Mouse (Mus musculus) heart, embryonic 14.5 days (tissue): ENCODE measurements around the gene Fbxw8. TPM values are rescaled to one million over a fixed set of nuclear protein-coding genes. Genes with fewer than 3 reads are reported as not detected.
A peak's percentile ranks its signal among the peaks of the same experiment; 100 is the strongest.

Source experiments
- ATAC-seq: fragments of 200-750 bp; cut with Nextera tagmentation; 2 replicates; pipeline ENCODE4 v1.8.0; 2017; ENCODE audit warnings: low read depth, moderate TSS enrichment; ENCODE audit not compliant: insufficient number of reproducible peaks, insufficient read depth, low FRiP score
- H3K27ac ChIP-seq, 2 experiments: fragments of 200-500 bp in 1 of 2; fragments of 300-500 bp in 1 of 2; sonication (generic) in 1 of 2; replicated peaks in 1 of 2; 2 replicates each; pipeline ENCODE4 v1.5.1; 2012 to 2014; ENCODE audit warnings: low read depth in 2 of 2, low read length in 2 of 2, control low read depth in 1 of 2, mild to moderate bottlenecking in 1 of 2, mixed read lengths in 1 of 2; ENCODE audit not compliant: control insufficient read depth in 1 of 2, insufficient read depth in 1 of 2
- H3K27me3 ChIP-seq: fragments of 300-500 bp; sonication (generic); 2 replicates; pipeline ENCODE4 v1.6.1; 2014; ENCODE audit warnings: mild to moderate bottlenecking, low read length, control low read depth; ENCODE audit not compliant: control insufficient read depth, insufficient read depth
- H3K36me3 ChIP-seq: fragments of 300-500 bp; sonication (generic); 2 replicates; pipeline ENCODE4 v1.6.1; 2014; ENCODE audit warnings: mild to moderate bottlenecking, control low read depth, low read length, mixed read lengths; ENCODE audit not compliant: control insufficient read depth, insufficient read depth
- H3K4me1 ChIP-seq, 2 experiments: fragments of 200-500 bp in 1 of 2; fragments of 300-500 bp in 1 of 2; sonication (generic) in 1 of 2; 2 replicates each; pipeline ENCODE4 v1.6.1; 2012 to 2014; ENCODE audit warnings: low read length in 2 of 2, control low read depth in 1 of 2, mixed read lengths in 1 of 2; ENCODE audit not compliant: control insufficient read depth in 2 of 2, insufficient read depth in 2 of 2
- H3K4me2 ChIP-seq: fragments of 300-500 bp; sonication (generic); 2 replicates; pipeline ENCODE4 v1.6.1; 2014; ENCODE audit warnings: mild to moderate bottlenecking, low read length
- H3K4me3 ChIP-seq, 2 experiments: fragments of 200-500 bp in 1 of 2; fragments of 300-500 bp in 1 of 2; sonication (generic) in 1 of 2; 2 replicates each; pipeline ENCODE4 v1.5.1; 2012 to 2014; ENCODE audit warnings: low read length in 2 of 2, mild to moderate bottlenecking in 2 of 2, control low read depth in 1 of 2, low read depth in 1 of 2, moderate library complexity in 1 of 2; ENCODE audit not compliant: control insufficient read depth in 1 of 2, insufficient read depth in 1 of 2
- H3K9ac ChIP-seq: fragments of 300-500 bp; sonication (generic); 2 replicates; pipeline ENCODE4 v1.6.1; 2014; ENCODE audit warnings: mild to moderate bottlenecking, low read length
- H3K9me3 ChIP-seq: fragments of 300-500 bp; sonication (generic); 2 replicates; pipeline ENCODE4 v1.6.1; 2016; ENCODE audit warnings: low read length, control low read depth; ENCODE audit not compliant: control insufficient read depth
- WGBS: fragments of 180-500 bp; shearing (Covaris S2); extraction: QIAGEN DNeasy Blood & Tissue Kit; methylation state at CpG from one replicate; pipeline ENCODE4 v1.1.7; 2014; 5-methylcytosine and 5-hydroxymethylcytosine counted together
- polyA plus RNA-seq: library from polyadenylated mRNA; unstranded; fragments of >200 nt; fragmentation: Nextera tagmentation; extraction: Ambion mirVana; gene quantifications from 2 replicates; pipeline ENCODE4 v1.2.1, GENCODE M21; 2014

The Fbxw8 gene
- polyA plus RNA-seq, 1 experiment from 2014 or later: 23.7 TPM

DNA sequence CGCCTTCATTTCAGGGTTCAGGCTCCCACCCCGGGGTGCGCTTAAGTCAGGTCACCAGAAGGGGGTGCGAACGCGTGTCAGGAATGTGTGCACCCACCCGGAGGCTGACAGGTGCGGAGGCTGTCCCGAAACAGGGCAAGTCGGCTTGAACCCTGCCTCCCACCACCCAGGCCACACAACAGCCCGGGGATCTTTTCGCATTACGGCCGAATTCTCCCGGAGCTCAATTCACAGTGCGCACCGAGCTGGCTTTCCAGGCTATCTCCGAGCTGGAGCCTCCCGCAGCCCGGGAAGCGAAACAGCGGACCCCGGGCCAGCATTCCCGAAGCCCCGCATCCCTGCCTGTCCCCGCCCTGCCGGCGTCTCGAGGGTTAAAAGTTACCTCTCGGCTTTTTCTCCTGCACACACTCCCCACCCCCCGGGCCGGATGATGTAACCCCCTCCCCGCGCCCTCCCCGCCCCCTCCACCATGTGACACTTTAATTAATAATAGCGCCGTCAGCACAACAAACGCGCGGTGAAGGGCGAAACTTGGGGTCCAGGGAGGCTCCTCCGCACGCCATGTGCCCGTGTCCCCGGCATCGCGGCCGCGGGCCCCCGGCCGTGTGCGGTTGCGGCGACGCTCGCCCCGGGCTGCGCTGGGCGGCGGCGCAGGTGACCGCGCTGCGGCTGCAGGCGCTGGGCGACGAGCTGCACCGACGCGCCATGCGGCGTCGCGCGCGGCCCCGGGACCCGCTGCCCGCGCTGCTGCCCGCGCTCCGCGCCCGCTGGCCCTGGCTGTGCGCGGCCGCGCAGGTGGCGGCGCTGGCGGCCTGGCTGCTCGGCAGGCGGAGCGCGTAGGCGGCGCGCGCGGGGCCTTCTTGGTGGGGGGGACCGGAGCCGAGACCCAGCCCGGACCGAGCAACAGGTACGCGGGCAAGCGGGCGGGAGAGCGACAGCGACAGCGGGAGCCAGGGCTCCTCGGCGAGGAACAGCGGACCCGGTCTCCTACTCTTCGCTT, 14.3 kb upstream of the Fbxw8 start:
- under 1% methylated on average over 107 of the region's 117 CpGs for WGBS
- H3K9me3 ChIP-seq: no peaks in the 10 kb centered on the region
- peak overlapping the region; percentile 49 to 60 for H3K4me3 ChIP-seq
- H3K27me3 ChIP-seq: peaks cover 76% of the 10 kb centered on the region
- H3K4me1 ChIP-seq: peaks cover 2 to 27% of the 10 kb centered on the region in 2 experiments
- ATAC-seq: no peak
- peak overlapping the region; percentile 64 for H3K9ac ChIP-seq
- H3K36me3 ChIP-seq: no peaks in the 10 kb centered on the region
- peak overlapping the region; percentile 98 for H3K4me2 ChIP-seq
- no peak overlapping the region for H3K27ac ChIP-seq

DNA sequence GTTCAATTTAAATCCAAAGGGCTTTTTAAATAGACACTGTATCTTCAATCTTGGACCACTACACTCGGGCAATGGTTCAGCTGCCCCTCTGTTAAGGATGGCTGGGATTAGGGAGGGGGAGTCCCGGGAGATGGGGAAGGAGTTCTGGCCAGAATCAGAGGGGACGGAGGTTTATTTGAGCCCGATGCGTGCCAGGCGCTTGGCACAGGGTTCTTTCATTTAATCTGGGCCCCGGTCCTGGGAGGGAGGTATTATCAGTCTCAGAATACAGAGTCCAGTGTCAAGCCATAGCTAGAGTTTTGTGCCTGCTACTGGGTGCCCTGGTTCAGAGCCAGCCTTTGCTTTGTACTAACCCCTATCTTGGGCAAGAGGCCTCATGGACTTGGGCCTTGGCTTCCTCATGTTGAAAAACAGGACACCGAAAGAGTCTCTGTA, 12.3 kb upstream of the Fbxw8 start:
- ATAC-seq: no peak
- Histone ChIP-seq H3K36me3 (no peaks in the 10 kb centered on the region), H3K9ac (no peak overlapping the region), H3K9me3 (no peaks in the 10 kb centered on the region), H3K4me1 (peaks cover 0 to 22% of the 10 kb centered on the region in 2 experiments; a peak in 3 of 4 replicates), H3K4me2 (no peak overlapping the region), H3K4me3 (no peak overlapping the region), H3K27me3 (peaks cover 71% of the 10 kb centered on the region), H3K27ac (no peak overlapping the region)
- WGBS: 61% methylated on average over 8 of the region's 8 CpGs

DNA sequence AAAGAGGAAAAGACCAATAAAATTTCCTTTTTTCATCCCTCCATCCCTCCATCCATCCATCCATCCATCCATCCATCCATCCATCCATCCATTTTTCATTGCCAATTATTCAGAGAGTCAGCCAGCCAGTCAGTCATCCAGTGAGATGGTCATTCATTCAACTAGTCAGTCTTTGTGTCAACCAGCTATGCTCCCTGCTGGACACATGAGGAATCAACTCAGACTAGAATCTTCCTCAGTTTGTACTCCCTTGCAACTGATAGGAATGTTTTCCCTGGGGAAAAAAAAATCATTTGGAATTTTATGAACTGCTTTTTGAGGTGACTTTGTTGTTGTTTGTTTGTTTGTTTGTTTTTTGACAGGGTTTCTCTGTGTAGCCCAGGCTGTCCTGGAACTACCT, 10.2 kb upstream of the Fbxw8 start:
- no peaks in the 10 kb centered on the region for H3K36me3 ChIP-seq
- ATAC-seq: no peak
- no peak overlapping the region for H3K9ac ChIP-seq
- peaks cover 0 to 6% of the 10 kb centered on the region in 2 experiments; a peak in 1 of 4 replicates for H3K4me1 ChIP-seq
- H3K27me3 ChIP-seq: peaks cover 58% of the 10 kb centered on the region
- no peak overlapping the region for H3K4me2 ChIP-seq
- H3K9me3 ChIP-seq: no peaks in the 10 kb centered on the region
- no peak overlapping the region for H3K4me3 ChIP-seq
- no peak overlapping the region for H3K27ac ChIP-seq

DNA sequence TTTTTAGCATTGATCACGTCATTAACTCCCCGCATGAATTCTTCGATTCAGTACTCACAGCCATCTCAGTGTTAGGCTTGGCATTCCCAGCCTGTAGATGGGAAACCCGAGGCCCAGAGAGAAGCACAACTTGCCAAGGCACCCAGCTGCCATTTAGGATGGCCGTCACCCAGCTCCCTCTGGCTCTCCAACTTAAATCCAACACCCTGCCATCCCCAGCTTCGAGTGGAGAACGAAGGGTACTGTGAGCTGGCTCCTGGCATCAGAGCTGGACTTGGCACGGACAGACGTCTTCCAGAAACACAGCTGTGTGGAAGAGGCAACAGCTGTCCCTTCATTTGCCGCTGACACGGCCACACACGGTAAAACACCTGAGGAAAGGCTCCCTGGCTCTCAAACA, 9.3 kb upstream of the Fbxw8 start, which contains the start of gene Hrk:
Gene Hrk, plus strand, starts transcription at position 68 of the 400 bp plus-strand sequence.
- peaks cover 54% of the 10 kb centered on the region for H3K27me3 ChIP-seq
- no peak within 1 kb of the TSS for H3K9ac ChIP-seq
- no peaks in the 10 kb centered on the region for H3K36me3 ChIP-seq
- H3K9me3 ChIP-seq: no peaks in the 10 kb centered on the region
- peaks cover 0 to 6% of the 10 kb centered on the region in 2 experiments; a peak in 1 of 4 replicates for H3K4me1 ChIP-seq
- H3K27ac ChIP-seq: no peak within 1 kb of the TSS
- 55% methylated on average over 12 of the region's 12 CpGs for WGBS
- ATAC-seq: no peak
- no peak within 1 kb of the TSS for H3K4me2 ChIP-seq
- no peak within 1 kb of the TSS for H3K4me3 ChIP-seq

DNA sequence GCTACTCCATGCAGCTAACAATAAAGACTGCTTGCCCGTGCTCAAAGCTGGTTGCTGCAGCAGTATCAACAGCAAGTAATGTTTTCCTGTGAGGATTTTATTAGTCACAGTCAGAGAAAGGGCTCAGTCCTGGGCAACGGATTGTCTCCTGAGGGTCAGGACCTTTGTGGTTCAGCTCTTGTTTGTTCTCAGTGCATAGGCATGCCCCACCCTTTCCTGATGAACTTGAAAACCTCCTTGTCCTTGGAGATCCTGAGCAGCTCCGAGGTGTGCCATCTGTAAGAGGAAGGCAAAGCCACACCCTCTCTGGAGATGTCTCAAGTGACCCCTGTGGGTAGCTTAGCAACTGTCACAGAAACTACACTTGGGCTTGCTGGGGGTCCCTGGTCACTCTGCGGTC, 5.4 kb upstream of the Fbxw8 start:
- no peak for ATAC-seq
- peaks cover 28% of the 10 kb centered on the region for H3K27me3 ChIP-seq
- no peaks in the 10 kb centered on the region for H3K36me3 ChIP-seq
- no peaks in the 10 kb centered on the region for H3K9me3 ChIP-seq
- H3K27ac ChIP-seq: no peak overlapping the region
- WGBS: 36% methylated on average over 4 of the region's 4 CpGs
- H3K4me2 ChIP-seq: no peak overlapping the region
- H3K4me3 ChIP-seq: no peak overlapping the region
- peaks cover 6 to 8% of the 10 kb centered on the region in 2 experiments; a peak in 2 of 4 replicates for H3K4me1 ChIP-seq
- H3K9ac ChIP-seq: no peak overlapping the region

DNA sequence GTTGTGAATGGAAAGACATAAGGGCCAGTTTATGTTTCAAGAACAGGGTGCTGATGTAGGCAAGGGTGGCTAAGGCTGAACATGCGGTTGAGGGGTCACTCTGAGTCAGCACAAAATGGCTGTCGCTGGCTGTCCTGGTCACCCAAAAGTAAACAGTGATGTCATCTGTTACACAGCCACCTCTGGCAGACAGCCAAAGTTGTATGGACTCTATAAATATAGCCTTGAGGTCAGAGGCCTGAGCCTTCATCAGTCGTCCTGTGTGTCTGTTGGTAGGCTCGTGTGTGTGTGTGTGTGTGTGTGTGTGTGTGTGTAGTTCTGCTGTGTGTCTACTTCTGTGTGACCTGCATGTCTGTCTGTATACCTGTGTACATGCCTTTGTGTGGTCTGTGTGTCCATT, 1.7 kb upstream of the Fbxw8 start:
- H3K4me3 ChIP-seq: no peak overlapping the region
- peaks cover 10% of the 10 kb centered on the region for H3K27me3 ChIP-seq
- no peak overlapping the region for H3K27ac ChIP-seq
- peaks cover 6% of the 10 kb centered on the region; the same call in 1 of the 2 replicates for H3K36me3 ChIP-seq
- H3K4me2 ChIP-seq: no peak overlapping the region
- H3K9ac ChIP-seq: no peak overlapping the region
- 10% methylated on average over 4 of the region's 4 CpGs for WGBS
- peaks cover 12 to 21% of the 10 kb centered on the region in 2 experiments for H3K4me1 ChIP-seq
- H3K9me3 ChIP-seq: no peaks in the 10 kb centered on the region
- ATAC-seq: no peak

DNA sequence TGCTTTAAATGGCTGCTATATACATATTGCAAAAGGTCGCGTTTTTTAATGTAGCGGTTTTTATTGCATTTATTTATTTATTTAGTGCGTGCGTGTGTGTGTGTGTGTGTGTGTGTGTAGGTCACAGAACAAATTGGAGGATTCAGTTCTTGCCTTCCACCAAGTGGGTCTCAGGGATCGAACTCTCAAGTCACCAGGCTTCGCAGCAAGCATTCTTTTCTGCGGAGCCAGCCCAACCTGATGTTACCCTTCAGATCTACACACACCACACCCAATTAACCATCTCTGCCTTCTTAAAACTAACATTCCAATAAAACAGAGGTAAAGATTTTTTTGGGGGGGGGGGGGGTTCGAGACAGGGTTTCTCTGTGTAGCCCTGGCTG, 292 bp upstream of the Fbxw8 start:
- no peak for ATAC-seq
- H3K4me2 ChIP-seq: peak overlapping the region; percentile 81
- H3K4me3 ChIP-seq: peak overlapping the region; percentile 96 to 99
- peak overlapping the region; percentile 95 for H3K9ac ChIP-seq
- no peaks in the 10 kb centered on the region for H3K9me3 ChIP-seq
- H3K27me3 ChIP-seq: peaks cover 3% of the 10 kb centered on the region; the same call in 1 of the 2 replicates
- H3K36me3 ChIP-seq: peaks cover 15% of the 10 kb centered on the region
- peak overlapping the region in 1 of 2 experiments; percentile 67; a peak in 2 of 4 replicates for H3K27ac ChIP-seq
- peaks cover 12 to 21% of the 10 kb centered on the region in 2 experiments for H3K4me1 ChIP-seq
- WGBS: 22% methylated on average over 9 of the region's 9 CpGs
